Mouse (Mus musculus) left cerebral cortex, adult 11 months (tissue): ENCODE results near the gene Sox5.

Source experiments
- DNase-seq: peaks from one replicate; pipeline ENCODE4 v3.0.0; 2022; ENCODE audit warnings: low spot score

Sox5 gene

DNA sequence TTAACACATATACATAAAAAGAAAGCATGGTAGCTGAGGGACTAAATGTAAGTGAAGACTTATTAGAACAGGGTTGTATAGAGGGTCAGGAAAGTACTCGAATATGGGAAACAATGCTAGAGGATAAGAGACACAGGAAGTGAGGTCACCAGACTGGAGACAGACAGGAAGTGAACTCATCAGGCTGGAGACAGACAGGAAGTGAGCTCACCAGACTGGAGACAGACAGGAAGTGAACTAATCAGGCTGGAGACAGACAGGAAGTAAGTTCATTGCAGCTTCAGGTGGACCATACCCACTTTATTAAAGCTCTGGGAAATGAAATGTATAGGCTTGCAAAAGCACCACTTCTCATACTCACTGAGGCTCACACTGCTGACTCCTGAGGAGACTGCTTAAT, 680.9 kb downstream of the Sox5 start:
- no peak for DNase-seq

DNA sequence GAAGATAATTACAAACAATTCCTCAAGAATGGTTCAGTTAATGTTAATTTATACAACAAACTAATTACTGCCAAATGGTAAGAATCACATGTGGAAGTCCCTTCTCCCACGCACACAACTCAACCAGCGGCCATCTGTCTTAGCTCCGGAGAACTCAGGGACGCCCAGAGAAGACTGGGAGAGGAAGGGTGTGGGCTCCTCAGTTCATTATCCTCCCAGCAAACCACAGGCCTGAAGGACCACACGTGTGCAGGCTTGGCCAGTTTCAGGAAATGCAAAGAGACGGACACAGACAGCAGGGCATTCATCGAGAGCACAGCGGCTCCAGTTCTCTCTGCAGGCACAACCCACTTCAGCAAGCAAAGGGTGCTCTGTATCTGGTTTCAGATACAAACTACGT, 683.7 kb downstream of the Sox5 start:
- DNase-seq, result peak; percentile 12

DNA sequence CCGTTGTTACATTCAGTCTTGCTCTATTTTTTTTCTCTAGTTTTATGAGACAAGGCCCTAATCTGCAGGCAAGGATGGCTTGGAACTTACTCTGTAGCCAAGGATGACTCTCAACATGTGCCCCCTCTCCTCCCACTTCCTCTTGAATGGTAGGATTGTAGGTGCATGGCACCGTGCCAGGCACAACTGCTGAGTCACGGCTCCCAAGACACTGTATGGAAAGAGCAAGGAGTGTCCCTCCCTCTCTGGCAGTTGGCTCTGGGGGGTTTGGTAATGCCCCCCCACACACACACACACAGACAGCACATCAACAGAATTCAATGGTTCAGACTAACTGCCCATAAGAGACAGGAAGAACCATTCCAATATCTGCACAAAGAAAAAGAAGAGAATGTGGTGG, 693.5 kb downstream of the Sox5 start:
- DNase-seq, result no peak

DNA sequence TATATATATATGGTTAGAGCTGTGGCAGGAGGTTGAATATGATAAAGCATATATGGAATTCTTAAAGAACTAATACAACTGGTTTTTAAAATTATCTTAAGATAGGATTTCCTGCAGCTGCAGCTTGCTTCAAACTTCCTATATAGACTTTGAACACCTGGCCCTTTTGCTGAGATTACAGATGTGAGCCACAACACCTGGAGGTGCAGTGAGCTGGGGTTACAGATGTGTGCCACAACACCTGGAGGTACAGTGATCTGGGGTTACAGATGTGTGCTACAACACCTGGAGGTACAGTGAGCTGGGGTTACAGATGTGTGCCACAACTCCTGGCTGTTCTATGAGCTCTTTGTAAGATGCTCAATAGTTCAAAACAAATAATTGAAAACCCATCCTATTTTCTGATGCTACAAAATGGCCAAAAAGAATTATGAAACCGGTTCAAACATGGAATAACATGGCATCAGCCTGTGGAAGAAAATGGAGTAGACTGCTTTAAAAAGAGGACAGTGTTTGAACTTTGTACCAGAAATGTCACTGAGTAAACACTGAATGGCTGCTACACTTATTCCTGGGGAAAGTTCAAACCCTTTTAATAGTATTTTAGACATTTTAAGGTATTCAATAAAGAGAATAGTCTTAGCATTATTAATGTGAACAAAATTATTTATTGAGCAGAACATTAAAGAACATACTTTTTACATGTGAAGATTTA, 695.5 kb downstream of the Sox5 start:
- DNase-seq, result no peak

DNA sequence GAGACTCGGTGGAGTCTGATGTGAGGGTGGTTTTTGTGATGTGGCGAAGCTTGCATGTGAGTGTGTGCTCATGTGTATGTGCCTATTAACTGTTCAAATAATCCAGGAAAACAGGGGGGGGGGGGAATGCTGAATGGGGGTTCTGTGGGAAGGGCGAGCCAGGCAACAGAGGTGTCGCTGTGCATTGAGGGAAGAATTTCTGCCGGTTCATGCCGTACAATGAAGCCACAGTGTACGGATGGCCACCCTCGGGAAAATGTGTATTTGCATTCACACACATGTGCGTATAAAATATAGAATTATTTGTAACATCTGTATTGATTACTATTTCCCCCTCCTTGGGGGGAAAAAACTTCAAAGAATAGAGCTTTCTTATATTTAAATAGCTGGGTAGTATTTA, 699.5 kb downstream of the Sox5 start:
- DNase-seq, result no peak

DNA sequence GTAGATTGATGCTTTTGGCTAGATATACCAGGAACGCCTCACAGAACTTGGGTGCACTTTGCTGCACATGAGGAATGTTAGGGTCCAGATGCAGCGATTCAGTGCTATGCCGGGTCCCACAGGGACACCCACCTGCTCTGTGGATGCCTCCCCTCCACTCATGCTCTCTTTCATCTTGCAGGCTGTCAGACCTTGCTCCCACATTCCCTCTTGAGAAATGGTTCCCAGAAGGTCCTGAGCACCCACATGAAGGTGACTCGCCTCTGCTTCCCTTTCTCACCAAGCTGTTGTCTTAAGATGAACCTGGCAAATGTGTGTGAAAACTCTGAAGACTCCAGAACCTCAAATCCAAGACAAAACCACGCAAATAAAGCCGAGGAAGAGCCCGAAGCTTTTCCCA, 704.0 kb downstream of the Sox5 start:
- no peak for DNase-seq

DNA sequence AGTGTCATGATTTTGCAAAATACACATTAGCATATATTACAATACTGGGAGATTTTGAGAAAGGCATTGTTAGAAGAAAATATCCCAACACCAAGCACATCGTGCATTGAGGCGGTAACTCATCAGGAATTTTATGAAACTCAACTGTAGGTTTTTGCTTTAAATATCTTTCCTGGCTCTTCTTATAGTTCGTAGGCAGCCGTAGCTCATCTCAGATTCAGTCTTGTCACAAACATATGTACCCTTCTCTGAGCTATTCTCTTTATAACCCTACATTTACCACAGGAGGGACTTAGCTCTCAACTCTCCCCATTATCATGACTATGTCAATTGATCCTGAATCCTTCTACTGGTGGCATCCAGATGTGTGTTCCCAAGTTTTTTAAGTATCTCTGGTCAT, 705.4 kb downstream of the Sox5 start:
- DNase-seq, result no peak

DNA sequence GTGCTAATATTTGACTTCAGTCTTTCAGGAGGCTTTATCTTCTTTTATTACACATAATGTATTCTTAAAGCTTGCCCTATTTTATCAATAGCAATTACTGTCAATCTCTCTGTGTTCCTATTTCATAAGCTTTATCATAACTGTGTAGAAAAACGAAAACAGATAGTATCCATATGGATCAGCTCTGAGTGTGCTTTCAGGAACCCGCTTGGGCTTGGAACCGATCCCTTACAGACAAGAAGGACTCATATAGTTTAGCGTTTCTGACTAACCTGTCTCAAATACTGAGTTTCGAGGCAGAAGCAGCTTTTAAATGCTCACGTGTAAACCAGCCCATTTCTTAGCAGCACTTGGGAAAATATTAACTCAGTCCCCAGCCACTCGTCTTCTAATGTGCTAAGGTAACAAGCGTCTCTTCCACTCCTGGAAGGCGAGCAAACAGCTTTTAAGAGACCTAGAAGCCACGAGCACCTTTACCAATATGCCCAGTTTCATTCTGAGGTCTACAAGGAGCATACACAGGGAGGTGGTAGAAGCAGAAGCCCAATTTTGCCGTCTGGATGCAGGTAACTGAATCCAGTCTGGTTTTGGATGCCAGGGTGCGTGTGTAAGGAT, 706.3 kb downstream of the Sox5 start:
- DNase-seq, result no peak

DNA sequence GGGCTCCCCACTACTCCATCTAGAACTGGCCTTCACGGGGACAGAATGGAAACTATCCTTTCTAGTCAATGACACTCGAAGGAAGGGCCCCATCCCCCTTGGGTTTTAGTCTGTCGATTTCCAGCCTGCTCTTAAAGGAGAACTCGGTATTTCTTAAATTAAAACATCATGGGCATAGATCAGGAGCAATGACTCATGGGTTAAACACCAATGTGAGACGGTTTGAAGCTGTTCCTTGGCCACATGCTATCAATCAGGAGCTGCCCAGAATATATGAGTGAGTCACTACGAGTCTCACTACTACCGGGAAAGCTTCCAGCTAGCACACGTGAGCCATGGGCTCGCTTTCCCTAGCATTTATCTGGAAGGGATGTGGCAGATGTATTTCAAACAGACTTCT, 707.0 kb downstream of the Sox5 start:
- DNase-seq, result peak; percentile 26

DNA sequence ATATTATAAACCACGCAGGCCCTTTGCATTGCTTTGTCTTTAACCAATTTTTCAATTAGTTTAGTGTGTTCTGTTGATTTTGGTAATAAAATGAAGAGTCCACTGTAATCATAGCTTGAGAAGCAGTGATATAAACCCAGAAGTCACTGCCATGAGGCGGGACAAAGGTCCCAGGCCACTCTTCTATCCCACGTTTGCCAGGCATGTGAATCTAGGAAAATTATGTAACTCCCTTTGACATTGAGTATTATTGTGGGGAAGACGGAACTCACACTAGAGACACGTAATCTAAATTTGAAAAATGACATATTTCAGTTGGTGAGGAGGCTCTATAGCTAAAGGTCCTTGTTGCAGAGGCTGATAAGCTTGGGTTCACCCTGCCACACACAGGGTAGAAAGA, 711.3 kb downstream of the Sox5 start:
- DNase-seq, result no peak

DNA sequence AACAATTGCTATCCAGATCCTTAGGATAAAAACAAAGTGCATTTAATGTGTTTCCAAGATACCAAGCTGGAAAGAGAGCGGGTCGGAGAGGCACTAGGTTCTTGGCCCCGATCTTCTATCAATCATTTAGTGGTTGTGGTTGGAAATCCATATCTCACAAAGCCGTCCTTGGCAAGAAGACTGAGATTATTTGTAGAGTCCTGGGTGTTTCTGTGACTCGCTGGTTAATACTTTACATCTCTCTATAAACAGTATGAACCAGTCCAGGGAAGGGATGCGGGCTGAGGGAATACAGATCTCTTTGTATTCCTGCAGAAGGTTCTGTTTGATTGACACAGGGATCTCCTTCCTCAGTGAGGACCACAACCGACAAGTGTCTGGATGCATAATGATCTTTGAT, 714.3 kb downstream of the Sox5 start:
- DNase-seq, result no peak

DNA sequence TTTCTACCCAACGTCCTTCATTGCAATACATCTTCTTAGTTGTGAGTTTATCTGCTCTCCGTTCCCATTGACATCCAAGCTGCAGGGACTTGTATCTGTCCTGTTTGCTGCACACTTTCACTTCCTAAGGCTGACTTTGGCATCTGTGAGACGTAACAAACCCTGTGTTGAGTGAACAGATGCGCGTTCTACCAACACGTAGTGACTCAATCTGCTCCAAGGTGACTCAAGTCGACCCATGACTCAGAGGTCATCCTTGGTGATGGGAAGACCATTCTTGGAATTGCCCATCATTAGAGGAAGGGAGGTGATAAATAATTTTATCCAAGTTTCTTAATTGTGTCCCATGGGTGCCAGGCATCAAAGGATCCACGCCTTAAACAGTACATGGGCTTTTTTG, 719.3 kb downstream of the Sox5 start:
- no peak for DNase-seq

DNA sequence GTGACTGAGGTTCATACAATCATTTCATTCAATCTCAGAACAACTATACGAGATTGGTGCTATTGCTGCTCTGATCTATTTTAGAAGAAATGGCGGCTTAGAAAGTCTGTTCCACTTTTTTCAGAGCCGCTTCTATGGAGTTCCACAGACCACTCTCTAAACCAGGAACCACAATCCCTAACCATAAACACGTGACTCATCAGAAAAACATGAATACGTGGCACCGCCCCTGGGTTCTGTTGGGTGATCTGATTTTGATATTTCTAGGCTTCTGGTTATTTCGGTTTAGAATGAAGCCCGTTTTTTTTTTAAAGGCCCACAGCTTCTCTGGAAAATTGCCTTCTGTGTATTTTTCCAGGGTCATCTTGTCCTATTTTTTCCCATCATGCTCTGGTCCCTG, 720.0 kb downstream of the Sox5 start:
- DNase-seq, result no peak

DNA sequence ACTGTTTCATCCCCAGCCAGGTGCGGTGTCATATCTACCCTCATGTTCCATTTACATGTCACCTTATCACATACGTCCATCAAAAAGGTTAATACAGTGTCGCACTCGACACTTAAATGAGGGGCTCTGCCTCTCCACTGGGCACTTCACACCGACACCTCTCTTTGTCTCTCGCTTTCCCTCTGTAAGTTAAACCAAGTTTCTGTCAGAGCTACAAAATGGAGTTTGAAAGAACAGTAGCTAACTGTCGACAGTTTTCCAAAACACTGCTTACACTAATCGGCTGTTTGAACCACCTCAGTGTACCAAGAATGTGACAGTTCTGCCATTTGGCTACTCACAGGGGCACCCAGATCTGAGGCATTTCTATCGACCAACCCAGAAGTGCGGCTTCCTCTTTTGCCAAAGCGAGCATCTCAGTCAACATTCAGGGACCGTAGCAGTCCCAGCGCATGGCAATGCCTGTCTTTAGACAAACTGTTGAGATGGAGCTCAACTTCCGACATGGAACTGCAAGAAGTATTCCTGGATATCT, 724.6 kb downstream of the Sox5 start:
- DNase-seq, result no peak

DNA sequence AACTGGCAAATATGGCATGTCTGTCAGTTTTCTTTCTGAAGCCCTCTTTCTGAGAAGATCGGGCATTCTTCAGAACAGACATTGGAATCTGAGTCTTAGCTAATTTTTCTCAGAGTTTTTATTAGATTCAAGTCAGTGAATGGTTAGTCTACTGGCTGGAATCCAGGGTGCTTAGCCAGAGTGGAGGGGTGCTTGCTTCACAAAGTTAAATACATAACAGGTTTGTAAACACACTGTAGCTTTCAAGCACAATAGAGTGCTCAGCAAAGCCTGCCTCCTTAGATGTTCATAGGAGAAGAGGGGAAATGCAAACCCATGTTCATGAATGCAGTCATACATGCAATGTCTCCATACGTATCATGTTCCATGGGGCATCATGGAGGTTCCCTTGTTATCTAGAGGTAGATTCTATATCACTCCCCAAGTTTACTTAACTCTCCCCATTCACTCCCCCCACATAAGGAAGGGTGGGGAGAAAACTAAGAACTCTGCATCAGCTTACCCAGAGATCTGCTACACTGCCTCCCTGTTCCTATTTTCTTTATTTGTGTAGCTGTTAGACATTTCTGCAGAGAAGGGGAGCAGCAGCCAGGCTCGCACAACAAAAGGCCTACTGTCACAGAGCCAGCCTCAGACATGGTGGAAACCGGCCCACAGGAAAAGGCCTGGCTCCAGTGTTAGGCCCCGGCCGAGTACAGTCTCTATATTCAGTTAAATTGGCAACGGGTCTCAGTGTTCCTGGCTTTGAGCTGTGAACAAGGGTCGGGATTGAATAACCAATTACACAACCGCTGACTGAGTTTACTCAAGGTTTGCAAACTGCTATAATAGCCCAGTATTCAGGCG, 725.3 kb downstream of the Sox5 start:
- peak; percentile 65 for DNase-seq

DNA sequence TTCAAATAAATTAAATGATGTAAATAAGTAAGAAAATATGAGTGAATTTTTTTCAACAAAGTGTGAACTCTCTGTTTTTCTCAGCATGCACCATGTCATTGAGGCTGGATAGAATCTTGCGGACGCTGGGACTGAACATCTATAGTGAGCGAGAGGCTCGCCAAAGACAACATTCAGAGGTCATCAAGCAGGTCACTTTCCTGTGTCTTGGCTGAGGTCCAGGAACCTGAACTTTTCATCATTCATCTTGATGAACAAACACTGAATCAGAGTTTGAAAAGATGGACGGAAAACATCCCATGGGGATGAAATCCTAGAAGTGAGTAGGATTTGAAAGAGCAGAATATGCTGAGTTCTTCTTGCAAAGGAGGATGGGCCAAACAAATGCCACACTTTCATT, 729.3 kb downstream of the Sox5 start:
- DNase-seq, result no peak

DNA sequence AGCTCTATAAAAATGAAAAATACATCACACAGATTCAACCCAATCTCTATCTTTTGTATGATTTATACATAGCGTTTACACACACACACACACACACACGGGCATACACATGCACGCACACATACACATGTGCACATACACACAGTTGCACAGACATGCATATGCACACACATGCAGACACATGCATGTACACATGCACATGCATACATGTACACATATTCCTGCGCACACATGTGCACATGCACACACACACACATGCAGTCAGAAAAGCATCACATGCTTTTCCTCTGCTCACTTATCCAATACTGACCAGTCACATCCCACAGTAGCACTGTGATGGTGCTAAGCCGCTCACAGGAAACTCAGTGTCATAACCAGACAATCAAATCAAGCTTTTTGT, 730.5 kb downstream of the Sox5 start:
- DNase-seq, result no peak

DNA sequence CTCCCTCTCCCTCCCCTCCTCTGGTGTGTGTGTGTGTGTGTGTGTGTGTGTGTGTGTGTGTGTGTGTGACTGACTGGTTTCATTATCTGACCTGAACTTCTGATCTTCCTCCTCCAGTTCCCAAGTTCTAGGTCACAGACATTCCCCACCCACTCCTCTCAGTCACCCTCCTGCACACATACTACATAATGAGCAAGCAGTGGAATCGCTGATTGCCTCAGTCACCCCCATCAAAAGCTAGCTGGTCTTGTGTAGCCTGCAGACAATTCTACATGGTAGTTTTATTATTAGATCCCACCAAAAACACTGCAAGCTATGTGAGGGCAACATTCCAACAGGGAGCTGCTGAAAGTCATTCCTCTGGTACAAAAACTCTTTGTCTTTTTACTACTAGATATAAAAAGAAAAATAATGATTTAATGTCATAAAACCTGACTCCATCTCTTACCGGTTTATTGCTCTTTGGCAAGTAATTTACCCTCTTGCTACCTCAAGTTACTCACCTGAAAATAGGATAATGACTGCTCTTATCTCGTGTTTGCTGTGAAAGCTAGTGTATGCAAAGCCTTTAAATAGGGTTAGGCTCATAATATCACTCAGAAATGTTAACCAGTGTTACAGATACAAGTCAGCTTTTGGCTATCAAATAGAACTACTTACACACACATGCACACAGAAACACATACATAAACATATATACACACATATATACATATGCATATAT, 733.4 kb downstream of the Sox5 start:
- no peak for DNase-seq

DNA sequence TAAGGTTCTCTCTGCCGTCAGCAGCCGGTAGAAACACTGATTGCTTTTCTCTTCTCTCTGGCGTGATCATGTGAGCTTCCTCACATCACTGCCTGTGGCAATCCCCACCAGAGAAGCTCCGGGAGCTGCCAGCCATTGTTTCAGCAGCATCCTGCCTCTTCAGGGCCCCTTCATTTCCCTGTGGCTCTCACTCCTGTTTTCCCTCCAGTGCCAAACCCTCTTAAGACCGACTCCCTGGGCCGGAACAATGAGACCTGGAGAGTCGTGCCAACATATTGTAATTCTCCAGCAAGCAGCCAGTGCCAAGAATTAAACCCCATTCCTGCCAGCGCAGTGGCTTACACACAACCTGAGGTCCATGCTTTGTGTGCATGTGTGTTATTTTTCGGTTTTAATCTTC, 736.3 kb downstream of the Sox5 start:
- no peak for DNase-seq

DNA sequence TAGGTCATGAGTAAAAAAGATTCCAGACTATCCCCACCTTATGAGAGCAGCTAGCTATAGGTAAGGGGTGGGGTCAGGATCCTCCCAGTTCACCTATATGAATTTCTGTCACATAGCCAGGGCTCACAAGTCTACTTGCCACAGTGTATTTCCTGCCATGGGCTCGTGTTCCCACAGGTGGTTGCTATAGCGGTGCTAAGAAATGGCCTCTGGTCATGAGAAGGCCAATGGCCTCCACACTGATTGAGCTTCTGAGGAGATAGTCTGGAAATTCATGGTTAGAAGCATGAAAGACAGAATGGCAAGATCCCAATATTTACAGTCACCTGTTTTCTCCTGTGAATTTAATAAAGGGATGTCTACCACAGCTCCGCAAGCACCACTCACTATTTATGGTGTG, 737.4 kb downstream of the Sox5 start:
- no peak for DNase-seq

DNA sequence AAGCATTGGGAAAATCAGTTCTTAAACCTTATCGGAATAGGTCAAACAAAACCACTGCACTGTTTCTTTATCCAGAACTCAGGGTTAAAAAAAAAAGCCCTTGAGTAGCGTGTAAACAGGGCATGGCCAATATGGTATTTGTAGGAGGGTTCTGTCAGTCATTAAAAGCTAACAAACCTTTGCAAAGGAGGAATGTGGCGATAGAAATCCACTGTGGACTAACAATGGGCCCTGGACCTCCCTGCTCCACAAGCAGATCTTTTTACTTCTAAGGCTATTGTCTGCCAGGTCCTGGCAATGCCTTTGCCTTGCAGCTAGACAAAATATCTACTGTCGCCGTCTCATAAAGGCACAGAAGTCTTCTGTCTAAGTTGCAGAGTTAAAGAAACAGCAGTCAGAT, 738.8 kb downstream of the Sox5 start:
- DNase-seq, result no peak

DNA sequence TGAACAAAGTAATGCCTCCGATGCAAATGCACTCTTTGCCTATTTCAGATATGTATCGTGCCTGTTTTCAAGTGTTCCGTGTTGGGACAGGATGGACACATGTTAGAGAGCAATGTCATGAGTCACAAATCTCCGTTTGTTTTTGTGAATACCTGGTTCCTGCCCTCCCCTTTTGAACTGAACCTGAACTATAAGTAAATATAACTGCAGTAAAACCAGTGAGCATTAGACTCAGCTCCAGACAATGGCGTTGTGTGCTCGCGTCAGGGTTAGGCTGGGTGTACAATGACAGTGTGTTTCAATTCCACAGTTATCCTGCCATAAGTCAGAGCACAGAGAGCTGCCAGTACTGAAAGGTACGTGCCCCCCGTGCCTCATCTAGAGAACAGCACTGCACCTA, 739.8 kb downstream of the Sox5 start:
- no peak for DNase-seq
